Mouse (Mus musculus) right cerebral cortex, postnatal 10 days (tissue): ENCODE measurements around the gene Rab36.
"Not testable (repeated sequence)": the region's sequence is repeated elsewhere in the genome, so short reads cannot be mapped to it uniquely, and the experiment has no call there.

ENCODE experiments used
- DNase-seq, 2 experiments: peaks; one replicate each; pipeline ENCODE4 v3.0.0; 2021; ENCODE audit warnings: low spot score in 2 of 2

Gene Rab36

GRCm38 (mm10) chr10:75036883-75037379 is at the start of gene Rab36:
Gene Rab36 (plus strand): TSS chr10:75037058.
- DNase-seq, result peak; percentile 97 to 98

GRCm38 (mm10) chr10:74987698-74988470 is 49.0 kb upstream of the Rab36 start:
- DNase-seq, result no peak

- DNase-seq, result no peak
These were observed 47.0 kb upstream of the Rab36 start for GRCm38 (mm10) chr10:74989814-74990213.

GRCm38 (mm10) chr10:74990584-74991322 is 46.1 kb upstream of the Rab36 start:
- DNase-seq, result no peak

- no peak for DNase-seq
These were observed 42.0 kb upstream of the Rab36 start for GRCm38 (mm10) chr10:74994863-74995262.

GRCm38 (mm10) chr10:74995377-74995776 is 41.5 kb upstream of the Rab36 start:
- peak; percentile 82 to 83 for DNase-seq

- no peak for DNase-seq
These were observed 35.5 kb upstream of the Rab36 start for GRCm38 (mm10) chr10:75001391-75001790.

- no peak for DNase-seq
These were observed 32.8 kb upstream of the Rab36 start for GRCm38 (mm10) chr10:75004067-75004466.

- peak; percentile 69 to 86 for DNase-seq
These were observed 29.8 kb upstream of the Rab36 start for GRCm38 (mm10) chr10:75006889-75007662.

- peak; percentile 52 to 77 for DNase-seq
These were observed 26.2 kb upstream of the Rab36 start for GRCm38 (mm10) chr10:75010704-75011103.

GRCm38 (mm10) chr10:75015465-75015864 is 21.4 kb upstream of the Rab36 start:
- DNase-seq, result no peak

GRCm38 (mm10) chr10:75016481-75016880 is 20.4 kb upstream of the Rab36 start:
- no peak for DNase-seq

GRCm38 (mm10) chr10:75020271-75020670 is 16.6 kb upstream of the Rab36 start:
- DNase-seq, result no peak

- peak; percentile 70 to 85 for DNase-seq
These were observed 15.7 kb upstream of the Rab36 start for GRCm38 (mm10) chr10:75021138-75021537.

- DNase-seq, result no peak
These were observed 10.4 kb upstream of the Rab36 start for GRCm38 (mm10) chr10:75026491-75026890.

- no peak for DNase-seq
These were observed 8.1 kb upstream of the Rab36 start for GRCm38 (mm10) chr10:75028743-75029142.

- no peak for DNase-seq
These were observed 7.2 kb upstream of the Rab36 start for GRCm38 (mm10) chr10:75029677-75030076.

GRCm38 (mm10) chr10:75030234-75030633 is 6.6 kb upstream of the Rab36 start:
- DNase-seq, result no peak

GRCm38 (mm10) chr10:75031345-75032114 is 5.3 kb upstream of the Rab36 start:
- no peak for DNase-seq

GRCm38 (mm10) chr10:75032395-75032794 is 4.5 kb upstream of the Rab36 start, which contains the start of gene Rsph14:
Gene Rsph14 (minus strand): TSS chr10:75032586.
- DNase-seq, result peak; percentile 93 to 94

- not testable (repeated sequence) for DNase-seq
These were observed 5.2 kb downstream of the Rab36 start for GRCm38 (mm10) chr10:75042060-75042459.
